ENCODE assay signal across 18 mouse cellular contexts in the genomic region with DNA sequence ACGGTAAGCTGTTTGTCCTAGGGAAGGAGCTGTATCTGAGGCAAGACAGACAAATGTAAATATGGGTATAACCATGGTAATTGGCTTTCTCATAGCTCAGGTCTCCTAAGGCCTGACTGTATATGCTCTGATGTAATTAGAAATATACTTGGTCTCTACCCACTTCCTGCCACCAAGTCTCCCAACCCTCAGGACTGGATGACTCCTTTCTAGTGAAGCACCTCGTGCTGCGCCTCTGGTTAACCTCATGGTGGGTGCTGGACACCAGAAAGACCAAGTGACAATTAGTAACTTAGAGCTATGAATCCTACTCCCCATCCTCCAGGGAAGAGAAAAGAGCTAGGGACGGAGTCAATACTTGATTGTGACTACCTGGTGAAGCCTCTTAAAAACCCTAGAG. TPM values are rescaled to one million over a fixed set of nuclear protein-coding genes. Genes with fewer than 3 reads are reported as not detected.
A peak's percentile ranks its signal among the peaks of the same experiment; 100 is the strongest.
DNase-seq lines count a peak whose midpoint lies in the region; ATAC-seq lines count a peak whose summit lies in the region.
"Had no signal": no experiment of that assay in that cellular context is flagged by ENCODE, and none has a peak within 500 bp of the region (broad histone marks: within the 10 kb centered on the region; RNA-seq: fewer than 3 reads in every experiment).

No protein-coding gene starts in this region.

- peak; percentile 31; the same call in 1 of the 2 replicates for ATAC-seq in common myeloid progenitor, adult 5-6 weeks (replicated peaks; ENCODE audit: low read depth, poor library complexity, severe bottlenecking)
- ATAC-seq: activated CD4-positive, CD25-positive, alpha-beta regulatory T cell, adult 4 months; forebrain, postnatal 0 days; hindbrain, postnatal 0 days had no signal

- DNase-seq in 416B (ENCODE audit: low read depth): peak; percentile 45
- peak; percentile 14 for DNase-seq in CD4-positive, CD25-positive, alpha-beta regulatory T cell, adult 2 months (ENCODE audit: low read depth, low spot score)
- peak; percentile 25 to 53 for DNase-seq in natural killer cell, adult 2 months (ENCODE audit: low spot score in 2 of 2)
- no peak for DNase-seq in spleen, adult 12 weeks (ENCODE audit: low spot score)
- no peak for DNase-seq in spleen, adult 18-20 months
- DNase-seq in right cerebral cortex, postnatal 10 days (ENCODE audit: low spot score in 2 of 2): no peak
- DNase-seq: adrenal gland, postnatal 10 days; adrenal gland, postnatal 36 days; cerebellum, adult 18-20 months; cerebellum, adult 9-10 months; cerebellum, postnatal 14 days; forebrain, postnatal 0 days; gastrocnemius, adult 2 months; gastrocnemius, postnatal 14 days; heart, adult 11 months had no signal

RNA-seq across cellular contexts. Expression of a gene that starts 42.0 kb away (rescaled TPM):
- 1.3 and 2.8 TPM in 2 replicates for total RNA-seq in common myeloid progenitor, adult 5-6 weeks (2017)

Comparison
In these comparisons a context has a peak if more than half of its experiments do, and no peak if none do; other contexts are left out.
1. DNase-seq: peak in 416B (single experiment), CD4-positive, CD25-positive, alpha-beta regulatory T cell, adult 2 months (single experiment) and natural killer cell, adult 2 months (2 of 2); none in spleen, adult 12 weeks (single experiment), spleen, adult 18-20 months (0 of 2) and right cerebral cortex, postnatal 10 days (0 of 2).